ENCODE assay signal across 8 mouse cellular contexts in genomic region chr1:85793208-85794105, GRCm38 (mm10). TPM values are rescaled to one million over a fixed set of nuclear protein-coding genes. Genes with fewer than 3 reads are reported as not detected.
DNase-seq lines count a peak whose midpoint lies in the region; ATAC-seq and TF ChIP-seq lines count a peak whose summit lies in the region.

Cab39 (plus strand) TSS chr1:85793441.

- H3K27me3 ChIP-seq in embryonic facial prominence, embryonic 14.5 days (replicated peaks; ENCODE audit: control insufficient read depth, insufficient read depth, low read length), result no peaks in the 10 kb centered on the region
- H3K27me3 ChIP-seq in limb, embryonic 14.5 days (ENCODE audit: control insufficient read depth, insufficient read depth, low read length), result no peaks in the 10 kb centered on the region
- no peaks in the 10 kb centered on the region for H3K27me3 ChIP-seq in midbrain, postnatal 0 days (ENCODE audit: insufficient read depth, low read length)

- peaks cover 5% of the 10 kb centered on the region for H3K36me3 ChIP-seq in embryonic facial prominence, embryonic 14.5 days (ENCODE audit: control insufficient read depth, insufficient read depth, low read length)
- 0 out of 2 replicates have a peak, but pooled peaks cover 3% of the 10 kb centered on the region for H3K36me3 ChIP-seq in limb, embryonic 14.5 days (ENCODE audit: control insufficient read depth, insufficient read depth, low read length)
- no peaks in the 10 kb centered on the region for H3K36me3 ChIP-seq in midbrain, postnatal 0 days (ENCODE audit: insufficient read depth, low read length)

- peak; percentile 98 for TF ChIP-seq POLR2A in limb, embryonic 14.5 days (IDR thresholded peaks at IDR 0.05; ENCODE audit: borderline replicate concordance, extremely low read depth, insufficient read depth, insufficient read length)

- peak; percentile 77 for TF ChIP-seq CTCF in midbrain, postnatal 0 days (IDR thresholded peaks at IDR 0.05)

- peak within 1 kb of the TSS; percentile 72 for H3K4me2 ChIP-seq in embryonic facial prominence, embryonic 14.5 days (ENCODE audit: low read depth, low read length)
- peak within 1 kb of the TSS; percentile 83 for H3K4me2 ChIP-seq in limb, embryonic 14.5 days (replicated peaks; ENCODE audit: low read depth, low read length, severe bottlenecking)
- H3K4me2 ChIP-seq in midbrain, postnatal 0 days (ENCODE audit: low read depth, low read length, poor library complexity, severe bottlenecking), result peak within 1 kb of the TSS; percentile 74

- peak within 1 kb of the TSS; percentile 66 for H3K4me3 ChIP-seq in embryonic facial prominence, embryonic 14.5 days (ENCODE audit: low read depth, low read length)
- peak within 1 kb of the TSS; percentile 98 for H3K4me3 ChIP-seq in limb, embryonic 14.5 days (replicated peaks; ENCODE audit: low read length)
- peak within 1 kb of the TSS; percentile 99 for H3K4me3 ChIP-seq in midbrain, postnatal 0 days (ENCODE audit: low read depth, low read length)

- H3K4me1 ChIP-seq in embryonic facial prominence, embryonic 14.5 days (ENCODE audit: control insufficient read depth, insufficient read depth, low read length), result 0 out of 2 replicates have a peak, but pooled peaks cover 2% of the 10 kb centered on the region
- H3K4me1 ChIP-seq in limb, embryonic 14.5 days (ENCODE audit: control insufficient read depth, insufficient read depth, low read length), result 0 out of 2 replicates have a peak, but pooled peaks cover 2% of the 10 kb centered on the region
- H3K4me1 ChIP-seq in midbrain, postnatal 0 days (ENCODE audit: insufficient read depth, low read length), result no peaks in the 10 kb centered on the region; the same call in 1 of the 2 replicates

- H3K9me3 ChIP-seq in embryonic facial prominence, embryonic 14.5 days (ENCODE audit: control insufficient read depth, low read length), result no peaks in the 10 kb centered on the region
- H3K9me3 ChIP-seq in limb, embryonic 14.5 days (ENCODE audit: control insufficient read depth, low read length), result no peaks in the 10 kb centered on the region
- no peaks in the 10 kb centered on the region for H3K9me3 ChIP-seq in midbrain, postnatal 0 days (ENCODE audit: low read length)

- ATAC-seq in embryonic facial prominence, embryonic 14.5 days (ENCODE audit: low read depth), result peak; percentile 97
- peak; percentile 95 for ATAC-seq in limb, embryonic 14.5 days (ENCODE audit: low FRiP score, low read depth)
- peak; percentile 96 for ATAC-seq in midbrain, postnatal 0 days (ENCODE audit: low FRiP score)

- peak within 1 kb of the TSS; percentile 99 for H3K9ac ChIP-seq in embryonic facial prominence, embryonic 14.5 days (ENCODE audit: low read depth, low read length)
- peak within 1 kb of the TSS; percentile 97 for H3K9ac ChIP-seq in limb, embryonic 14.5 days (ENCODE audit: low read depth, low read length, severe bottlenecking)
- H3K9ac ChIP-seq in midbrain, postnatal 0 days (replicated peaks; ENCODE audit: low read length, poor library complexity, severe bottlenecking), result peak within 1 kb of the TSS; percentile 97

- peak; percentile 76 for DNase-seq in 3T3-L1 (ENCODE audit: low read depth, low spot score)
- DNase-seq in adrenal gland, postnatal 4 days (ENCODE audit: low spot score in 2 of 2), result peak; percentile 70 to 82
- DNase-seq in embryonic facial prominence, embryonic 14.5 days (ENCODE audit: low spot score), result peak; percentile 93
- peak; percentile 84 for DNase-seq in heart, adult 8-10 months (ENCODE audit: low spot score)
- peak; percentile 85 for DNase-seq in kidney, adult 9 months
- DNase-seq in limb, embryonic 14.5 days (ENCODE audit: low spot score), result peak; percentile 84
- DNase-seq in midbrain, postnatal 0 days (ENCODE audit: low spot score), result peak; percentile 93
- peak; percentile 77 to 88 for DNase-seq in spleen, postnatal 14 days (ENCODE audit: low spot score in 2 of 2)

- H3K27ac ChIP-seq in embryonic facial prominence, embryonic 14.5 days (replicated peaks; ENCODE audit: low read depth, low read length), result peak within 1 kb of the TSS; percentile 94
- peak within 1 kb of the TSS; percentile 92 for H3K27ac ChIP-seq in limb, embryonic 14.5 days (replicated peaks; ENCODE audit: low read depth, low read length)
- H3K27ac ChIP-seq in midbrain, postnatal 0 days (ENCODE audit: low read depth, low read length), result peak within 1 kb of the TSS; percentile 94

- 0% methylated on average over 45 of the region's 118 CpGs for WGBS in embryonic facial prominence, embryonic 14.5 days
- WGBS in limb, embryonic 14.5 days, result under 1% methylated on average over 53 of the region's 118 CpGs
- WGBS in midbrain, postnatal 0 days, result under 1% methylated on average over 63 of the region's 118 CpGs

RNA-seq across cellular contexts. Expression of gene Cab39, which starts in this region (rescaled TPM):
- 100 to 1,000 TPM; 110 to 111 TPM for total RNA-seq in adrenal gland, postnatal 4 days (2021)
- polyA plus RNA-seq in embryonic facial prominence, embryonic 14.5 days (2014; fragmentation: Nextera tagmentation; extraction: Ambion mirVana), result 45.1 and 45.2 TPM in 2 replicates
- 100 to 1,000 TPM; 109 to 121 (median 111) TPM for total RNA-seq in heart, adult 8-10 months (2022)
- polyA plus RNA-seq in limb, embryonic 14.5 days (2012; rRNA removed), result 59.4 and 61.4 TPM in 2 replicates
- polyA plus RNA-seq in limb, embryonic 14.5 days (2014; fragmentation: Nextera tagmentation; extraction: Ambion mirVana), result 48.9 and 49.2 TPM in 2 replicates
- total RNA-seq in midbrain, postnatal 0 days (2014; rRNA removed), result 167 and 185 TPM in 2 replicates
- 40.3 and 45.9 TPM in 2 replicates for polyA plus RNA-seq in midbrain, postnatal 0 days (2015; fragmentation: Nextera tagmentation; extraction: Ambion mirVana)

Comparison
In these comparisons a context has a peak if more than half of its experiments do, and no peak if none do; other contexts are left out.
1. Peak in every context shown above with its lines: DNase-seq, ATAC-seq, H3K4me3 ChIP-seq and H3K27ac ChIP-seq.